Mouse (Mus musculus): ENCODE measurements around the gene Wdr91. TPM values are rescaled to one million over a fixed set of nuclear protein-coding genes. Genes with fewer than 3 reads are reported as not detected.

The Wdr91 gene
- polyA plus RNA-seq, 1 experiment = 56.0 TPM

DNA sequence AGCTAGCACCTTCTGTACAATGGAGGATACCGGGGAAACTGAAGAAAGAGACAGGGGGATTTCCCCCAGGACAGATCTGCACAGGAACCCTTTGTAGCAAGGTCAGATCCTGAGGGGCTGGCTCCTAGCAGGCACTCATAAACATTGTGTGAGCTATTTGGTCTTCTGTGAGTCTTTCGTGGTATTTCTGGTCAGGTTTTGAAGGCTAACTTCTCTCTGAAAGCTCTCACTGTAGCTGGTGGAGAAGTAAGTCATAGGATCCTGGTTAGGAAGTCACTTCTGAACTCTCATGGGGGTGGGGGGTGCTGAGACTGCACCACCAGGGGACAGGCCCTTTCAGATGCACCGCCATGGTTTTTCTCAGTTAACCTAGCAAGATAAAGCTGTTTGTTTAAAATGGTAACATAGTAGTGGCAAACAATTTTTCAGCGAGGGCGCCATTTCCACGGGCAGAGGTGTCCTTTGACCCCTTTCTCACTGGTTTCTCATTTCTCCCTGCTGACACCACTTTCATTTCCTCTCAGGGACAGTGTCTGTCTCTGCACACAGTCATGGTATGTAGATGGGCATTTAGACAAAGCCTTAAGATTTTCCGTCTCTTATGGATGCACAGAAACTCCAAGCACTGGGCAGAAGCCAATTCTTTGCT lies 27.7 kb upstream of the Wdr91 start:
- WGBS = 61% methylated on average over 7 of the region's 7 CpGs
- DNase-seq = no peak

DNA sequence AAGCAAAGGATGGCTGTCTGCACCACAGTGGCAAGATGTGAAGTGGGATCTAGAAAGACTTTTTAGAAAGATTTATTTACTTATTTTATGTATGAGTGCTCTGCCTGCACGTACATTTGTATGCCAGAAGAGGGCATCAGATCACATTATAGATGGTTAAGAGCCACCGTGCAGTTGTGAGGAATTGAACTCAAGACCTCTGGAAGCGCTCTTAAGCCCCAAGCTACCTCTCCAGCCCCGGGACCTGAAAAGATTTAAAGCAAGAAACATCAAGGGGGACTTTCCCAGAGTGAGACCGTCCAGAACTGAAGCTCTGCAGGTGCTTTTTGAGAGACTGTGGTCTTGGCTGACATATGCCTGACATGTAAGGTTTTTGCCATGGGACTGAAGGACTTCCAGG lies 26.1 kb upstream of the Wdr91 start:
- TF ChIP-seq POLR2A (IDR thresholded peaks at IDR 0.05; ENCODE audit: low read depth, low read length) = no peak
- TF ChIP-seq CTCF (conservative IDR thresholded peaks at IDR 0.05; ENCODE audit: insufficient read depth, insufficient read length, low read depth, low read length) = 0 out of 2 replicates have a peak, but pooled peaks have one; percentile 4
- Histone ChIP-seq H3K27ac (ENCODE audit: insufficient read depth, low read depth, low read length) (no peak overlapping the region), H3K4me3 (ENCODE audit: insufficient read depth, low read depth, low read length) (no peak overlapping the region), H3K4me1 (ENCODE audit: control insufficient read depth, insufficient read depth, low read length) (no peaks in the 10 kb centered on the region), H3K27me3 (replicated peaks; ENCODE audit: control insufficient read depth, insufficient read depth, low read length) (no peaks in the 10 kb centered on the region), H3K36me3 (ENCODE audit: control insufficient read depth, insufficient read depth, low read length) (no peaks in the 10 kb centered on the region)
- DNase-seq = no peak
- WGBS = 77% methylated on average over 5 of the region's 5 CpGs

More for the DNA sequence above, 27.7 kb upstream of the Wdr91 start:
- H3K4me3 ChIP-seq (ENCODE audit: insufficient read depth, low read depth, low read length) = no peak overlapping the region
- H3K27me3 ChIP-seq (replicated peaks; ENCODE audit: control insufficient read depth, insufficient read depth, low read length) = no peaks in the 10 kb centered on the region
- no peaks in the 10 kb centered on the region for H3K4me1 ChIP-seq (ENCODE audit: control insufficient read depth, insufficient read depth, low read length)
- H3K36me3 ChIP-seq (ENCODE audit: control insufficient read depth, insufficient read depth, low read length) = no peaks in the 10 kb centered on the region
- H3K27ac ChIP-seq (ENCODE audit: insufficient read depth, low read depth, low read length) = no peak overlapping the region
- TF ChIP-seq CTCF (conservative IDR thresholded peaks at IDR 0.05; ENCODE audit: insufficient read depth, insufficient read length, low read depth, low read length) (no peak), POLR2A (IDR thresholded peaks at IDR 0.05; ENCODE audit: low read depth, low read length) (no peak)

GRCm38 (mm10) chr6:34932633-34933032 lies 22.0 kb upstream of the Wdr91 start:
- DNase-seq = no peak
- 74% methylated on average over 1 of the region's 1 CpGs for WGBS
- Histone ChIP-seq H3K27ac (ENCODE audit: insufficient read depth, low read depth, low read length) (no peak overlapping the region), H3K36me3 (ENCODE audit: control insufficient read depth, insufficient read depth, low read length) (no peaks in the 10 kb centered on the region), H3K27me3 (replicated peaks; ENCODE audit: control insufficient read depth, insufficient read depth, low read length) (no peaks in the 10 kb centered on the region), H3K4me3 (ENCODE audit: insufficient read depth, low read depth, low read length) (no peak overlapping the region), H3K4me1 (ENCODE audit: control insufficient read depth, insufficient read depth, low read length) (no peaks in the 10 kb centered on the region)
- no peak for TF ChIP-seq CTCF (conservative IDR thresholded peaks at IDR 0.05; ENCODE audit: insufficient read depth, insufficient read length, low read depth, low read length)
- TF ChIP-seq POLR2A (IDR thresholded peaks at IDR 0.05; ENCODE audit: low read depth, low read length) = no peak

DNA sequence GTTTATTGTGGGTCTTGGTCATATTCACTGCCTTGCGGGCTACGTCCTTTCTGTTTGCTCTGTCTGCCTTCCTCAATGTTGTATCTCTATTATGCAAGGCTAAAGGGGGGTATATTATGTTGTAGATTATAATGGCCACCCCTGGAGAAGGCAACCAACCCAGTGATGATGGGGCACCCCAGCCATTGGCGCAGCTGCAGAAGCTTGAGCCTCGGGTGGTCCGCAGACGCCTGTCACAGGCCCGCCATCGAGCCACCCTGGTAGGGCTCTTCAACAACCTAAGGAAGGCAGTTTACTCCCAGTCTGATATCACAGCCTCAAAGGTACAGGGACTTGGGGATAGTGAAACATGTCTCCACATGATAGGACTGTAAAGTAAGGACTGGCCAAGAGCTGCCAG lies 16.9 kb upstream of the Wdr91 start:
- no peaks in the 10 kb centered on the region for H3K36me3 ChIP-seq (ENCODE audit: control insufficient read depth, insufficient read depth, low read length)
- H3K27me3 ChIP-seq (replicated peaks; ENCODE audit: control insufficient read depth, insufficient read depth, low read length) = no peaks in the 10 kb centered on the region
- H3K4me3 ChIP-seq (ENCODE audit: insufficient read depth, low read depth, low read length) = no peak overlapping the region
- H3K27ac ChIP-seq (ENCODE audit: insufficient read depth, low read depth, low read length) = no peak overlapping the region
- WGBS = 91% methylated on average over 8 of the region's 8 CpGs
- no peaks in the 10 kb centered on the region for H3K4me1 ChIP-seq (ENCODE audit: control insufficient read depth, insufficient read depth, low read length)
- TF ChIP-seq POLR2A (IDR thresholded peaks at IDR 0.05; ENCODE audit: low read depth, low read length) (no peak), CTCF (conservative IDR thresholded peaks at IDR 0.05; ENCODE audit: insufficient read depth, insufficient read length, low read depth, low read length) (no peak)
- no peak for DNase-seq

DNA sequence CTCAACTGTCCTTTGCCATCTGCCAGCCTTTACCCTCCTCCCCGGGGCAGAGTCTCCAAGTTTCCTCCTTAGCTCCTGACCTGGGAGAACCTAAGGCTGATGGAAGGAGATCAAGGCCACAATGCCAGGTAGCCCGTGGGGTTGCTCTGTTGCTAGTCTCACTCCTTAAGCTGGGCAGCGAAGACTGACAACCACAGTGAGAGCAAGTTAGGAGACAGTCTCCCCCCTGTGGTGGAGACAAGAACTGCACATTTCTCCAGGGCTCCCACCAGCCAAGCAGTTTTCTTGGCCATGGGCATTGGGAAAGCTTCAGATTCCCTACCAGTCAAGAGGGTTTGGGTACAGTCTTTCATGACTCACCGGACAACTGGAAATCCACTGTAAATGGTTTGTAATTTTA lies 16.5 kb upstream of the Wdr91 start:
- 36% methylated on average over 4 of the region's 4 CpGs for WGBS
- H3K36me3 ChIP-seq (ENCODE audit: control insufficient read depth, insufficient read depth, low read length) = no peaks in the 10 kb centered on the region
- no peaks in the 10 kb centered on the region for H3K4me1 ChIP-seq (ENCODE audit: control insufficient read depth, insufficient read depth, low read length)
- DNase-seq = peak; percentile 76
- no peaks in the 10 kb centered on the region for H3K27me3 ChIP-seq (replicated peaks; ENCODE audit: control insufficient read depth, insufficient read depth, low read length)
- H3K27ac ChIP-seq (ENCODE audit: insufficient read depth, low read depth, low read length) = no peak overlapping the region
- TF ChIP-seq CTCF (conservative IDR thresholded peaks at IDR 0.05; ENCODE audit: insufficient read depth, insufficient read length, low read depth, low read length) = peak; percentile 83
- no peak for TF ChIP-seq POLR2A (IDR thresholded peaks at IDR 0.05; ENCODE audit: low read depth, low read length)
- no peak overlapping the region for H3K4me3 ChIP-seq (ENCODE audit: insufficient read depth, low read depth, low read length)

- DNase-seq = peak; percentile 77
Measured at GRCm38 (mm10) chr6:34921941-34922340, 11.3 kb upstream of the Wdr91 start.

GRCm38 (mm10) chr6:34920631-34921030 lies 10.0 kb upstream of the Wdr91 start:
- DNase-seq = no peak
- no peak overlapping the region for H3K4me3 ChIP-seq (ENCODE audit: insufficient read depth, low read depth, low read length)
- no peaks in the 10 kb centered on the region for H3K36me3 ChIP-seq (ENCODE audit: control insufficient read depth, insufficient read depth, low read length)
- no peaks in the 10 kb centered on the region for H3K27me3 ChIP-seq (replicated peaks; ENCODE audit: control insufficient read depth, insufficient read depth, low read length)
- H3K4me1 ChIP-seq (ENCODE audit: control insufficient read depth, insufficient read depth, low read length) = no peaks in the 10 kb centered on the region
- no peak overlapping the region for H3K27ac ChIP-seq (ENCODE audit: insufficient read depth, low read depth, low read length)
- TF ChIP-seq CTCF (conservative IDR thresholded peaks at IDR 0.05; ENCODE audit: insufficient read depth, insufficient read length, low read depth, low read length) = no peak
- TF ChIP-seq POLR2A (IDR thresholded peaks at IDR 0.05; ENCODE audit: low read depth, low read length) = no peak
- 95% methylated on average over 12 of the region's 12 CpGs for whole genome bisulfite sequencing

More at GRCm38 (mm10) chr6:34921941-34922340, 11.3 kb upstream of the Wdr91 start:
- TF ChIP-seq CTCF (conservative IDR thresholded peaks at IDR 0.05; ENCODE audit: insufficient read depth, insufficient read length, low read depth, low read length) (peak; percentile 98), POLR2A (IDR thresholded peaks at IDR 0.05; ENCODE audit: low read depth, low read length) (no peak)
- 56% methylated on average over 14 of the region's 14 CpGs for WGBS
- H3K4me3 ChIP-seq (ENCODE audit: insufficient read depth, low read depth, low read length) = no peak overlapping the region
- H3K27ac ChIP-seq (ENCODE audit: insufficient read depth, low read depth, low read length) = no peak overlapping the region
- no peaks in the 10 kb centered on the region for H3K36me3 ChIP-seq (ENCODE audit: control insufficient read depth, insufficient read depth, low read length)
- no peaks in the 10 kb centered on the region for H3K27me3 ChIP-seq (replicated peaks; ENCODE audit: control insufficient read depth, insufficient read depth, low read length)
- H3K4me1 ChIP-seq (ENCODE audit: control insufficient read depth, insufficient read depth, low read length) = no peaks in the 10 kb centered on the region

Measured in kidney, adult 2 months (tissue).